Mouse (Mus musculus) erythroblast, embryonic 14.5 days (primary cell): ENCODE data around the gene Tagln3.

Experiments
- GATA1 ChIP-seq: IDR thresholded peaks from 2 replicates; pipeline ENCODE4 v1.6.1; 2012; ENCODE audit warnings: low read length, inconsistent platforms, mixed read lengths
- TAL1 ChIP-seq: IDR thresholded peaks from 3 replicates; pipeline ENCODE4 v1.6.1; 2012; ENCODE audit warnings: low read length, inconsistent platforms, mixed read lengths

DNA sequence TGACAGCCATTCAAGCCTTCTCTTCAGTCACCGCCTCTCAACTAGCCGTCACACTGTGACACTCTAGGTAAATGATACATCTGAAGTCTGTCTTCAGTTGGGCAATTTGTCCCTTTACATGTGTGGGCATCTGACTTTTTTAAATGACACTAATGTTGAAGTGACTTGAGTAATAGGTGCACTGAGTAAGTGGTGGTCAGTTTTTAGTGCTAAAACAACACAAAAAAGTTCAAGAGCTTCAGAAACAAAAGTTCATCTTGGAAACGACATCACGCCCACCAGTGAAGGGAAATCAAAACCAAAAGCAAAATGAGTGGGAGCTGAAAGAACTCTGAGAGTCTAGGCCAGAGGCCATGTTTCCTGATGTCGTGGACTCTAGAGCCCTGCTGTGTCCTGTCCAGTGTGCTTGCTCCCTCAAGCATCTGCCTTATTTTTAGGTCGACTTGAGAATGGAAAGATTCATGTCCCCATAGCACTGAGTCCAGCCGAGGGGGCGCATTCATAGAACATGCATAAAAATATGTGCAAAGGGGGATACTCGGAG is 34.4 kb upstream of the Tagln3 start:
- TF ChIP-seq GATA1 (no peak), TAL1 (no peak)
